Mouse (Mus musculus): ENCODE data around the gene Mapkap1. TPM values are rescaled to one million over a fixed set of nuclear protein-coding genes. Genes with fewer than 3 reads are reported as not detected.

The Mapkap1 gene
- 109 and 110 TPM in 2 replicates for polyA plus RNA-seq (2016; fragmentation: Nextera tagmentation; extraction: Ambion mirVana)

GRCm38 (mm10) chr2:34406601-34407464, at the start of gene Mapkap1:
Gene Mapkap1, plus strand, starts transcription at chr2:34406771.
- H3K4me2 ChIP-seq = peak within 1 kb of the TSS; percentile 95
- H3K27me3 ChIP-seq = no peaks in the 10 kb centered on the region
- ATAC-seq (ENCODE audit: low FRiP score) = peak; percentile 99
- H3K9ac ChIP-seq = peak within 1 kb of the TSS; percentile 76
- H3K36me3 ChIP-seq (replicated peaks) = no peaks in the 10 kb centered on the region
- H3K27ac ChIP-seq = peak within 1 kb of the TSS; percentile 19; the same call in 1 of the 2 replicates
- WGBS = under 1% methylated on average over 60 of the region's 68 CpGs
- peak within 1 kb of the TSS; percentile 90 for H3K4me3 ChIP-seq (replicated peaks)
- no peaks in the 10 kb centered on the region for H3K9me3 ChIP-seq
- peaks cover 19% of the 10 kb centered on the region for H3K4me1 ChIP-seq

GRCm38 (mm10) chr2:34363678-34364077, 42.9 kb upstream of the Mapkap1 start:
- H3K27ac ChIP-seq = no peak overlapping the region
- 7% methylated on average over 1 of the region's 1 CpGs for WGBS
- H3K36me3 ChIP-seq (replicated peaks) = no peaks in the 10 kb centered on the region
- peak; percentile 55; the same call in 1 of the 2 replicates for ATAC-seq (ENCODE audit: low FRiP score)
- no peak overlapping the region for H3K4me3 ChIP-seq (replicated peaks)
- H3K9ac ChIP-seq = no peak overlapping the region
- no peak overlapping the region; the same call in 1 of the 2 replicates for H3K4me2 ChIP-seq
- H3K9me3 ChIP-seq = no peaks in the 10 kb centered on the region
- H3K4me1 ChIP-seq = peaks cover 35% of the 10 kb centered on the region
- peaks cover 12% of the 10 kb centered on the region; the same call in 1 of the 2 replicates for H3K27me3 ChIP-seq

- ATAC-seq (ENCODE audit: low FRiP score) = no peak
- Histone ChIP-seq H3K27ac (no peak overlapping the region), H3K9ac (no peak overlapping the region), H3K4me2 (no peak overlapping the region), H3K4me3 (replicated peaks) (no peak overlapping the region), H3K4me1 (peaks cover 29% of the 10 kb centered on the region), H3K9me3 (no peaks in the 10 kb centered on the region), H3K36me3 (replicated peaks) (no peaks in the 10 kb centered on the region), H3K27me3 (peaks cover 13% of the 10 kb centered on the region; the same call in 1 of the 2 replicates)
- 77% methylated on average over 2 of the region's 2 CpGs for WGBS
Observed at GRCm38 (mm10) chr2:34367024-34367423, 39.5 kb upstream of the Mapkap1 start.

GRCm38 (mm10) chr2:34368396-34368795, 38.2 kb upstream of the Mapkap1 start:
- no peak for ATAC-seq (ENCODE audit: low FRiP score)
- WGBS = 21% methylated on average over 6 of the region's 6 CpGs

GRCm38 (mm10) chr2:34370349-34370724, 36.2 kb upstream of the Mapkap1 start:
- peak overlapping the region; percentile 98 for H3K9ac ChIP-seq
- H3K4me3 ChIP-seq (replicated peaks) = peak overlapping the region; percentile 84
- H3K4me1 ChIP-seq = peaks cover 30% of the 10 kb centered on the region
- no peak for ATAC-seq (ENCODE audit: low FRiP score)
- WGBS = 4% methylated on average over 7 of the region's 7 CpGs
- H3K4me2 ChIP-seq = peak overlapping the region; percentile 95
- H3K36me3 ChIP-seq (replicated peaks) = no peaks in the 10 kb centered on the region
- peak overlapping the region; percentile 59 for H3K27ac ChIP-seq
- peaks cover 17% of the 10 kb centered on the region; the same call in 1 of the 2 replicates for H3K27me3 ChIP-seq
- H3K9me3 ChIP-seq = no peaks in the 10 kb centered on the region

More at GRCm38 (mm10) chr2:34368396-34368795, 38.2 kb upstream of the Mapkap1 start:
- Histone ChIP-seq H3K27ac (peak overlapping the region; percentile 63), H3K9me3 (no peaks in the 10 kb centered on the region), H3K27me3 (peaks cover 13% of the 10 kb centered on the region; the same call in 1 of the 2 replicates), H3K36me3 (replicated peaks) (no peaks in the 10 kb centered on the region), H3K4me3 (replicated peaks) (peak overlapping the region; percentile 27), H3K4me1 (peaks cover 31% of the 10 kb centered on the region), H3K9ac (peak overlapping the region; percentile 38), H3K4me2 (peak overlapping the region; percentile 40)

GRCm38 (mm10) chr2:34370725-34371440, 35.7 kb upstream of the Mapkap1 start:
- no peak for ATAC-seq (ENCODE audit: low FRiP score)
- WGBS = under 1% methylated on average over 42 of the region's 42 CpGs
- H3K36me3 ChIP-seq (replicated peaks) = no peaks in the 10 kb centered on the region

GRCm38 (mm10) chr2:34371441-34372304, 34.9 kb upstream of the Mapkap1 start:
- peaks cover 30% of the 10 kb centered on the region for H3K4me1 ChIP-seq
- no peaks in the 10 kb centered on the region for H3K9me3 ChIP-seq
- H3K4me2 ChIP-seq = peak overlapping the region; percentile 95
- no peaks in the 10 kb centered on the region for H3K36me3 ChIP-seq (replicated peaks)
- under 1% methylated on average over 87 of the region's 118 CpGs for WGBS
- peak; percentile 49 for ATAC-seq (ENCODE audit: low FRiP score)
- H3K27me3 ChIP-seq = peaks cover 18% of the 10 kb centered on the region; the same call in 1 of the 2 replicates
- peak overlapping the region; percentile 98 for H3K9ac ChIP-seq
- H3K4me3 ChIP-seq (replicated peaks) = peak overlapping the region; percentile 84
- peak overlapping the region; percentile 99 for H3K27ac ChIP-seq

More at GRCm38 (mm10) chr2:34370725-34371440, 35.7 kb upstream of the Mapkap1 start:
- peak overlapping the region; percentile 95 for H3K4me2 ChIP-seq
- peaks cover 30% of the 10 kb centered on the region for H3K4me1 ChIP-seq
- peaks cover 18% of the 10 kb centered on the region; the same call in 1 of the 2 replicates for H3K27me3 ChIP-seq
- no peaks in the 10 kb centered on the region for H3K9me3 ChIP-seq
- H3K9ac ChIP-seq = peak overlapping the region; percentile 98
- peak overlapping the region; percentile 84 for H3K4me3 ChIP-seq (replicated peaks)
- H3K27ac ChIP-seq = peak overlapping the region; percentile 99

- Histone ChIP-seq H3K9me3 (no peaks in the 10 kb centered on the region), H3K9ac (peak within 1 kb of the TSS; percentile 98), H3K36me3 (replicated peaks) (no peaks in the 10 kb centered on the region), H3K27me3 (peaks cover 16% of the 10 kb centered on the region; the same call in 1 of the 2 replicates), H3K27ac (peak within 1 kb of the TSS; percentile 99), H3K4me3 (replicated peaks) (peak within 1 kb of the TSS; percentile 84), H3K4me2 (peak within 1 kb of the TSS; percentile 95), H3K4me1 (peaks cover 28% of the 10 kb centered on the region)
- peak; percentile 94 for ATAC-seq (ENCODE audit: low FRiP score)
- WGBS = under 1% methylated on average over 68 of the region's 102 CpGs
Observed at GRCm38 (mm10) chr2:34372305-34373301, 34.0 kb upstream of the Mapkap1 start, which contains the start of gene Pbx3. Gene Pbx3, minus strand, starts transcription at chr2:34373142.

GRCm38 (mm10) chr2:34373886-34374285, 32.7 kb upstream of the Mapkap1 start:
- H3K36me3 ChIP-seq (replicated peaks) = no peaks in the 10 kb centered on the region
- no peaks in the 10 kb centered on the region for H3K9me3 ChIP-seq
- no peak for ATAC-seq (ENCODE audit: low FRiP score)
- no peak overlapping the region for H3K4me3 ChIP-seq (replicated peaks)
- 40% methylated on average over 3 of the region's 3 CpGs for WGBS
- H3K9ac ChIP-seq = no peak overlapping the region
- H3K4me2 ChIP-seq = peak overlapping the region; percentile 95
- peaks cover 21% of the 10 kb centered on the region for H3K4me1 ChIP-seq
- H3K27me3 ChIP-seq = peaks cover 11% of the 10 kb centered on the region; the same call in 1 of the 2 replicates
- H3K27ac ChIP-seq = no peak overlapping the region

GRCm38 (mm10) chr2:34374349-34374748, 32.2 kb upstream of the Mapkap1 start:
- no peak for ATAC-seq (ENCODE audit: low FRiP score)
- no peak overlapping the region for H3K9ac ChIP-seq
- 69% methylated on average over 2 of the region's 2 CpGs for WGBS

More at GRCm38 (mm10) chr2:34374349-34374748, 32.2 kb upstream of the Mapkap1 start:
- Histone ChIP-seq H3K36me3 (replicated peaks) (no peaks in the 10 kb centered on the region), H3K4me1 (peaks cover 21% of the 10 kb centered on the region), H3K4me2 (no peak overlapping the region), H3K4me3 (replicated peaks) (no peak overlapping the region), H3K27me3 (peaks cover 11% of the 10 kb centered on the region; the same call in 1 of the 2 replicates), H3K9me3 (no peaks in the 10 kb centered on the region), H3K27ac (no peak overlapping the region)

Data from forebrain, embryonic 12.5 days (tissue).